Mouse (Mus musculus): ENCODE data around the gene Hmg20a.

Hmg20a gene

DNA sequence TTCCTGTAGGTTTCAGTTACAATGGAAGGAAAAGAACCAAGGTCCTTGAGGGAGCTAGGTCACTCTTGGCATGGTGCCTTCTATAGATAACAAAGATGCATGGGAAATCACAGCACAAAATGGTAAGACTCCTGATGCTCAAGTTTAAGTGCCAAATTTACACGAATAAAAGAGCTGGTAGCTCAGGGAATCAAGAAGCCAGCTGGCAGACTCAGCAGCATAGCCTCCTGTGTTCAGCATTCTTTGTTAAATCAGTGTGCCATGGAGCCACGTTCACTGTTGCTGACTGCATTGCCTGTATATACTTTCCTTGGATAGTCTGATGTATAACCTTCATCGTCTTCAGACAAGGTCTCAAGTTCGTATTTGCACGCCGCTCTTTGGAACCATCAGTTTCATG is 33.2 kb downstream of the Hmg20a start:
- DNase-seq = no peak

DNA sequence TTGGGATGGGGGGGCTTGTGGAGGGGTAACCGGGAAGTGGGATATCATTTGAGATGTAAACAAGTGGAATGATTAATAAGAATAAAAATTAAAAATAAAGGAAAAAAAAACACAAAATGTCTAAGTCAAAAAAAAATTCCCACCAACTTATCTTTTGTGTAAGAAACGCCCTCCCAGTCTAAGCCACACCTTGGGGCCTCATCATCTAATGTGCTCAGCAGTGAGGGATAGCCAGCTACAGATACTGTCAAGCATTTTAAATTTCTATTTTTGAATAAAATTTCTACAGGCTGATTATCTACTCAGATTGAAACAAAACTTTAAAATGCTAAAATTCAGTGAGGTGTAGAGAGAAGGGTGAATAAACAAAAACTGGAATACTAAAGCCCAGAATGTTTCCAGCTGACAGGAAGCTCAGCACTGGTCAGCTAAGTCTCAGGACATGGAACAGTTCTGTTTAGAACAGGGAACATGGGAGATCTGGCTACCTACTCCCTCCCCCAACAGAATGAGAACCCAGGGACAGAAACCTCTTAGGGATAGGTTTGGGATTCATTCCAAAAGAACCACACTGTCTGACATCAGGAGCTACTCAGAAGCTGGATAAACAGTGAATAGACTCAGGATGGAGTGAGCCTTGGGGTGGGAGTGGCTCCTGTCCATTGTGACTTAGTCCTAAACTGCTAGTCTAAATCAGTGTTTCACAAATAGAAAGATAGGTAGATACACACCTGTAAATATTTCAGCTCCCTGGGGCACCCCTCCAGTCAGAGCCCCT is 34.8 kb downstream of the Hmg20a start:
- DNase-seq = no peak

DNA sequence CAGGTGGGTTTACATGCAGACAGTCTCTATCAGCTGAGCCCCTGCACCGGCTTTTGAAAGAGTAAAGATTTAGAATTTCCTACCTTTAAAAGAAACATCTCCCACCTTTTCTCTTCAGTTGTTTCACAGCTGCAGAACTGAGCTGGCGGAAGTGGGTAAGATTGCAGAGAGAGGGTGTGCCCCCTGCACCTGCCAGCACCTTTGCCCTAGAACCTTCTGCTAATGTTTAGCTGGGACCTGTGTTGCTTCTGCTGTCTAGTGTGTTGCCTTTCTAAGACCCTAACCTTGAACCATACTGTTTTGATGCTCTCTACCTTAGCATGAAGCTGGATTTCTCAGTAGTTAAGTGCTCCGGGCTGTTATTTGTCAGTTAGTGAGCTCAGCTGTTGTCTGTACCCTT is 38.0 kb downstream of the Hmg20a start:
- DNase-seq = no peak

DNA sequence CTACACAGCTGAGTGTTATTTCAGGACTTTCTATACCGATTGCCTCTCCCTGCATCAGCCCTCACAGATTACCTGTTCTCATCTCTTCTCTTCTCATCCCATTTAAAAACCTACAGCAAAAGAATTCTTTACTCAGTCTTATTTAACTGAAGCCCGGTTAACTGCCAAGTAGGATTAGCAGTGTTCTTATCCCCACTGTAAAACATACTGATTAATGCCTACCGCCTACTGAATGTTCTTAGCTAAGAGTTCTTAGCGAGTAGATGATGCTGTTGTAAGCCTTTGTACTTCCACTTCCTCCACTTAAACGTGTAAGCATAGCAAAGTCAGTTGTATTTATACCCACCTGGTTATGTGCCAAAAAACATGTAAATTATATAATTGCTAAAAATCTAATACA is 42.6 kb downstream of the Hmg20a start:
- DNase-seq = no peak

DNA sequence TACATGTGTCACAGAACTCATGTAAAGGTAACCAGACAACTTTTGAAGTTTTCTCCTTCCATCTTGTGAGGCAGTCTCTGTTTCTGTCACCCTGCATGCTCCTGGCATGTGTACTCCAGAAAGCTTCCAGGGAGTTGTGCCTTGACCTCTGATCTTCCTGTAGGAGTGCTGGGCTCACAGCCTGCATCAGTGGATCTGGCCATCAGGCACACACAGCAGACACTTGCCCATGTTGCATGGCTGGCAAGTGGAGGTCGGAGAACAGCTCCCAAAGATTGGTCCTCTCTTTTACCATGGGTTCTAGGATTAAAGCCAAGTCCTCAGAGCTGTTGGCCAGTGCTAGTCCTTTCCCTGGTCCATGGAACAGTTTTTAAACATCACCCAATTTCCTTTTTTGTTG is 44.2 kb downstream of the Hmg20a start:
- no peak for DNase-seq

DNA sequence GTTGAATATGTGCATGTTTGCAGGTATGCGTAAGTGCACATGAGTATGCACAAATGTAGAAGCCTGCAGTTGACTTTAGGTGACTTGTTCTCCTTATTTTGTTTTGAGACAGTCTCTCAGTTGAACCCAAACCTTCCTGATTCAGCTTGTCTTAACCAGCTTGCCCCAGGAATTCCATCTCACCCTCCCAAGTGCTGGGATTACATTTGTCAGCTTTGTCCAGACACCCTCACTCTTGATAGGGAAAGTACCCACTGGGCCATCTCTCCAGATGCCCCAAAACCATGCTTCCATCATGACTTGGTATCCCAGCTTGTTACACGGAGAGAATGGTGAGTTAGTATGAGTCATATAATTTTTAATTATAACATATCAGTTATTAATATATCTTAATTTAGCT is 44.6 kb downstream of the Hmg20a start:
- no peak for DNase-seq

DNA sequence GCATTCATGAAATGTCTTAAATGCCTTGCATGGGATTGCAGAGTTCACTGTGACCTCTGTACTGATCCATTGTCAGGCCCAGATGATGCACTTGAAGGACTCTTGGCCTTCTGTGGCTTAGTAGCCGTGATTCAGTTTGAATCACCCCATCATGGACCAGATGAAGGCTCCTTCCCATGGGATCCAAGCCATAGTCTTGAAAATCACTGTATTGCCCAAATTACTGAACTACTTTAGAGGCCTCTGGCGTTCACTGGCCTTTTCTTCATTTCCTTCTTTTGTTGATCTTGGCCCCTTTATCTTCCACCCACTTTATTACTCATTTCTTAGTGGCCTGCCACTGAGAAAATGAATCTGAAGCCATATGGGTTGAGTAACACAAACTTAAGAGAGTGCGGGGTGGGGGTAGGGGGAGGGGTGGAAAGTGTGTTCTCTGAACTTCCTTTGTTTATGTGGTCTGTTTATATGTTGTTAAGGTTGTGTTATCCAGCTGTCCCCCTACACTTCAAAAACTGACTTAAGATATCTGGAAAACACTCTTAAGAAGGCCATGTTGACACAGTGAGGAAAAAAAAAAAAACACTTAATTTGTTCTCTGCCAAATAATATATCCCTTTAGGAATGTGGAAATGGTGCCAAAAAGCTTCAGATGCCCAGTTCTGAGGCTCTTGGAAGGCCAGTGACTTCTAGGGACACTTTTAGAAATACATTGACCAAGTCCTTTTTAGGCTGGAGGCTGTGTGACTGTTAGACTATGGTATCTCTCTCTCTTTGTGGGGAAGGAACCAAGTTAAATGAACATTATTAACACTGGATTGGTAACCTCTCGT is 45.5 kb downstream of the Hmg20a start:
- DNase-seq = no peak

DNA sequence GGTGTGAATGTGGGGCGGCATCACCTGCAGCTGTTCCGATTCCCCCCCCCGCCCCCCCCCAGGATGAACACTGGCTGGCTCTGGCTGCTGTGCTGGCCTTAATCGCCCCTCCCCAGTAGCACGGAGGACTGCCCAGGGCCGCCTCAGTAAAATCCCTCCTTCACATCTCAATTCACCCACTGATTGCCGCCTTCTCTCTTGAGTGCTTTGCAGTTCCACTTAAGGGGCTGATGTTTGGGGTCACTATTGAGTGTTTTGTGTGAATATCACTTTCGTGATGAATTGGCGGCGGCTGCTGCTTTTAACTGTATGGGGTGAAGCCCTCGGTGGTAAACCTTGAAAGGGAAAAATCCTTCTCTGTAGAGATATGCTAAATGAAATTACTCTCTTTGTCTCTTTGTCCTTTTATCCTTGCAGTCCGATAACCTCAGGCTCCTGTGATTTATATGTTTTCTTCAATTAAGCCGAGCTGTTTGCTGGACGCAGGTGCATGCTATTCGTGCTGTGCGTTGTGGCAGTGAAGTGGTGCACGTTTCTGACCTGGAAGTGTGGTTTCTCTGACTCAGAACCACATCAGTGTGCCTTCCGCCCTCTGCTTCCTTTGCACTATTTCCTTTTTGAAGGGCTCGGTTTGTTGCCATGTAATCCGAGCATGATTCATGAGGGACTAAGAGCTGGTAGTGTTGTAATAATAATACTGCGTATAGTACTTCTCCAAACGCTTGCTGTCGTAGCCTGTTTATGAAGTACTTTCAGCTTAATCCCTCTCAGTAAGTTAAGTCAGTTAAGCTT is 46.6 kb downstream of the Hmg20a start:
- DNase-seq = peak; percentile 28 to 30

DNA sequence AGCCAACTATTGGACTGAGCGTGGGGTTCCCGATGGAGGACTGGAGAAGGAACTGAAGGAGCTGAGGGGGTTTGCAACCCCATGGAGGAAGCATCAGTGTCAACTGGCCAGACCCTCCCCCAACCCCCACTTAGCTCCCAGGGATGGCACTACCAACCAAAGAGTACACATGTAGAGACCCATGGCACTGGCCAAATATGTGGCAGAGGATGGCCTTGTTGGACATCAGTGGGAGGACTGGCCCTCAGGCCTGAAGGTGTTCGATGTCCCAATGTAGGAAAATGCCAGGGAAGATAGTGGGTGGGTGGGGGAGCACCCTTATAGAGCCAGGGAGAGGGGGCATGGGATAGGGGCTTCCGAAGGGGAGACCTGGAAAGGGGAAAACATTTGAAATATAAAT is 47.8 kb downstream of the Hmg20a start:
- DNase-seq = no peak

DNA sequence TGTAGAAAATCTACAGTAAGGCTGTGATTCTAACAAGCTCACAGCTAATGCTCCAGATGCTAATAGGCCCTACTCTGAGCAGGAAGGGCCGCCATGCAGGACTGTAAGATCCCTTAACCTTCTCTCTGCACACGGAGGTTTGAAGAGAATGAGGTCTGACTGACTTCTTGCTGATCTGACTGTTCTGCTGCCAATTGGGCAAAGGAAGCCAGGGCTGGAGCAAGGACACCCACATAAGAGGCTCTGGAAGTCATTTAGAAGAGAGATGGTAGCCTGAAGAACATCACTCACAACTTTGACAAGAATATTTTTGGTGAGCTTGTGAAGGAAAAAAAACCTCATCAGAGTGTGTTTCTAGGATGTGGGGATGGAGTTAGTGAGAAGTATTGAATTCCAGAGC is 51.2 kb downstream of the Hmg20a start:
- DNase-seq = no peak

DNA sequence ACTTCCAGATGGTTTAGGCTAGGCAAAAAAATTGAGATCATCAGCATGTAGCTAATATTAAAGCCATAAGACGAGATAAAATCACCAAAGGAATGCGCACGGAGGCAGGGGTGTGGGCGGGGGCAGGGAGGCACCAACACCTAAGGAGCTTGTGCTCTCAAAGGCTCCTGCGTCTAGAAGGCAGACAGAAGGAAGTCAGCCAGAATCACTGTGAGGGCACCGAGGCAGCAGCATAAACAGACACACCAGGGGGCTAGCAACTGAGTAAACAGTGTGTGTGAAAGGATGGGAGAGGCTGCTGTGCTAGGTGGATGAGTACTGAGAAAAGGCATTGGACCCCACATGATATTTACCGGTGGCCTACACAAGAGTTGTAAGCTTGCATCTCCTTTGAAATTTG is 51.9 kb downstream of the Hmg20a start:
- DNase-seq = no peak

DNA sequence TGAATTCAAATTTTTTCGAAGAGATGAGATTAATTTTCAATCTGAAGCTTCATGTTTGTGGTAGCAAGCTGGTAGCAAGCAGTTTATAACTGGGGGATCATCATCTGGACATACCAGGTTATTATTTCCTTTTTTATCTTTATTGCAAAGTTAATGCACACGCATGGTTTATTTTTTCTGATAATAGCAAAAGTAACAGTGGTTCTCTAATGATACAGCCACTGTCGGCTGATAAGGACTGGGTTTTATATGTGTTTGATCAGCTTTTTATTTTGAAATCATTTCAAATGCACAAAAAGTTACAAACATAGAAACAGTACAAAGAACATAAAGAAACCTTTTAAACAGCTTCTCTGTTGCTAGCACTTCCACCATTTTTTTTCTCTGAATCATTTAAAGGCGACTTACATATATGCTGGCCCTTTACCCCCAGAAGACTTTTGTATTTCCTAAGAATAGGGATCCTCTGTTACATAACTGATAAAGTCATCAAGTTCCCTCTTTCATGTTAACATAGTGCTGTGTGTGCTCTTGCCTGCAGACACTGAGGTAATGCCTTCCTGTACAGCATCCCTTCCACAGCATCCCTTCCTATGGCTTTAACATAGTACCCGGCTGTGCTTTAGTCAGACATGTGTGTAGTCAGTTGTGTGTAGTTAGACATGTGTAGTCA is 60.7 kb downstream of the Hmg20a start:
- DNase-seq = no peak

DNA sequence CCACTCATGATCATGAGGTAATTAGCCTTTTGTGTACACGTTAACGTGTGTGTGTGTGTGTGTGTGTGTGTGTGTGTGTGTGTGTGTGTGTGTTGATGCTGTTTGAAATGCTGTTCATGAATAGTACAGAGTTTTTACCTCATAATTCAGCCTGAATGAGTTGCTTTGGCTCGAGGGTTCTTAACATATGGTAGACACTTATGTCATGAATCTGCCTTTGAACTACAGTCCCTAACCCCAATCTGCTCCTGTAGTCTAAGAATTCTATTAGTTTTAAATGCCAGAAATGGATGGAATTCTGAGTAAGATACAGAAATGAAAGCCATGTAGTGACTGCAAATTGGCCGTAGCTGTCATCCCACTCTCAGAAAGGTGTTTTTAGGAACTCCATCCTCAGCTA is 64.2 kb downstream of the Hmg20a start:
- DNase-seq = no peak

DNA sequence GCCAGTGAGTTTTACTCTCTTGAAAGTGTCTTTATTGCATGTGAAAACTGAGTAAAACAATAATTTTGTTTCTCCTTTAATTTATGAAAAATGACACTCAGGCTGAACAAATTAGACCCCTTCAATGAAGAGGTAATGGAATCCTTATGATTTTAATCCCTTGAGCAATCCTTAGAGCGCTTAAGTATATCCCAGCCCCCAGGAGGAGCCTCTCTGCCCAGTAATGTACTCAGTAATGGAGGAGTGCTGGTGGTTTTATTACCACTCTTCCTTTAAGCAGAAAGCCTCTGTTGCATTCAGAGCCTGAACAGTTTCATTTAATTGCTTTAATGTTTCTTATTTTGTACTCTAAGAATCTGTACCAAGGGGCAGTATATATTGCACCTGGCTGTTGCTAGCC is 67.0 kb downstream of the Hmg20a start:
- no peak for DNase-seq

DNA sequence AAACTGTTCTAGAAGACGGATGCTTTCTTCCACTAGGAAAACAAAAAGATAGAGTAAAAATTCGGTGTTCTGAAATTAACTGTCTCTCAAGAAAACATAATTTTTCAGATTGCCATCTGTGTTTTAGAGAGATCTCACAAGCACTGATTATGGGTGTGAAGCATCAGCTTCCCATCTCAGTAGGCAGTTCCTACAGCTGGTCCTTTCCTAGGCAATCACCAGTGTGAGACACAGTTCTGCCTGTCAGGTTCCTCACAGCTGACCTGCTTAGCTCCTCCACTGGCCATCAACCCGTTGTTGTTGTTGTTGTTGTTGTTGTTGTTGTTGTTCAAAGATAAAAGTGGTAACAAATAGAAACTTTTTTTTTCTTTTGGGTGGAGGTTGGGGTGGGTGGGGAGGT is 67.7 kb downstream of the Hmg20a start:
- no peak for DNase-seq

DNA sequence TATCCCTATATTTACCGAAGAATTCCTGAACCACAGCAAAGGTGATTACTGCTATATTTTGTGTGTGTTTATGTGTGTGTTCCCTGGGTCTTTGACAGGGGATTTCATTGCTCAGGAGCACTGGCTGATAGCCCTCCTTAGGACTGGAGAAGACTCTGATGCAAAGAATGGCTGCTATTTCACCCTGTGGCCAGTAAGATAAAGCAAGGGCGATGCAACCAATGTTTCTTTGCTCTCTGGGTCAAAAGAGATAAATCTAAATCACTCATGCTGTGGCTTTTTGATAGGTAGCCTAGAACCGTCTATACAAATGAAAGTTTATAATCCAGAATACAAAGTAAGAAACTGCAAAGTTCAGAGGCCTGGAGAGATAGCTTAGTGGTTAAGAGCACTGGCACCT is 69.2 kb downstream of the Hmg20a start:
- DNase-seq = no peak

DNA sequence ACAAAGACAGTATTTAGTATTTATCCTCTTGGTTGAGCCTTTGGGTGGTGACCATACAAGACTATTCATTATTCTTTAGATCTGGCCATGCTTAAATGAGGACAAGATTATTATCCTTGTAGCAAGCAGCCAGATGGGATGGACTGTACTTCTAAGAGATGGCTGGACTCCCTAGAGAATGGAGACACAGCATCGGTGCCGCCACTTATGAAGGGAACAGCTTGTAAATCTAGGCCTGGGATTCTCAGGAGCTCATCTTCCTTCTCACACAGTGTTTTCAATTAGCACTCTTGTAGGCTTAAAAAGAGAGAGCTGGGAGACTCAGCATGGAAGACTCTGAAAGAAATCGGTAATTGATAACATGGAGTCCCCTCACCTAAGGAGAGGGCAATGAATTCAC is 74.0 kb downstream of the Hmg20a start:
- DNase-seq = no peak

DNA sequence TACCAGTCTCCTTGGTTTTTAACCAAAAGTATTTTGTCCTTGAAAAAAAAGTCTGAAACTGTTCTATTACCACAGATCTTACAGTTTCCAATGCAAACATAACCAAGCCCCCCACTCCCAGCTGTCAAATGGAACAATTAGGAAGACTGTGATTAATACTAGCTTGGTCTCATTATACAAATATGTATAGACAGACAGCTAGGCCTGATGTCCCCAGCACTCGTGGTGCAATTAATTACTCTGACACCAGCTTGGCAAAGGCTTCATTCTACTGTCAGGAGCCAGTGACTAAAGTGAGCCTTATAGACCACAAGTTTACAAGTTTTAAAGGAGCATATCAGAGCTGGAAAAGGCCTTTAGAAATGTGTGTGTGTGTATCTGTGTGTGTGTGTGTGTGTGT is 74.5 kb downstream of the Hmg20a start:
- DNase-seq = no peak

DNA sequence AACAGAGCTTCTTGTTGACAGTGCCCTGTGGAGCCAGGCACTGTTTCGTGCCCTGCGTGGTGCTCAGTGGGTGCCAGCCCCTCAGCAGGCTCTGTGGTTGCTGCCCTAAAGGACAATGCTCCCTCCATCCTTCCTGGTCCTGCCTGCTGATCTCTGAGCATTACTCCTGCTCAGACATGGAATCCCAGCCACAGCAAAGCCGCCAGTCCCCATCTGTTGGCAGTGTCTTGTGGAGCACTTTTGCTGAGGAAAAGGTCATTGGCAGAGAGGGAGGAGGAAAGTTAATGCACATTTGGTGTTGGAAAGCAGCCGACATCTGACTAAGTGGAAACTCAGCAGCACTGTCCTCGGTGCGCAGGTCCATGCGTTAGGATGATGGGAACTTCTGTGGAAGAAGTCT is 76.7 kb downstream of the Hmg20a start:
- DNase-seq = no peak

DNA sequence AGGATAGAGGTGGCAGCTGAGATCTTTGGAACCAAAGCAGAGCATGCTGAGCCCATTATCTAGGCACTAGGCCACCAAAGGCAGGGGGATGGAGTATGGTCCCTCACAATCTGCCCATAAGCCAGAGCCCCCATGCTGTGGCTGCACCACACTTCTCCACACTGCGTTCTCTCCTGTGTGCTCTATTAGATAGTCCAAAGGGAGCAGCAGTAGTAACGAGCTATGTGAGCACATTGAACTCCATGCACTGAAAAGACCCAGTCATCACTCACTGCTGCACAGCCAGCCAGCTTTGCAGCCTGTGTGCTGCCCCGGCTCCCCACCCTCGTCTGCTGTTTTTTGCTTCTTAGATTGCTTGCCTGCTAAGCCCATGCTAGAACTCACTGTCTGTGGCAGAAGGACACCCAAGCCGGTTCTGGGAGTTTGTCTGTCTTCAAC is 77.4 kb downstream of the Hmg20a start:
- DNase-seq = no peak

DNA sequence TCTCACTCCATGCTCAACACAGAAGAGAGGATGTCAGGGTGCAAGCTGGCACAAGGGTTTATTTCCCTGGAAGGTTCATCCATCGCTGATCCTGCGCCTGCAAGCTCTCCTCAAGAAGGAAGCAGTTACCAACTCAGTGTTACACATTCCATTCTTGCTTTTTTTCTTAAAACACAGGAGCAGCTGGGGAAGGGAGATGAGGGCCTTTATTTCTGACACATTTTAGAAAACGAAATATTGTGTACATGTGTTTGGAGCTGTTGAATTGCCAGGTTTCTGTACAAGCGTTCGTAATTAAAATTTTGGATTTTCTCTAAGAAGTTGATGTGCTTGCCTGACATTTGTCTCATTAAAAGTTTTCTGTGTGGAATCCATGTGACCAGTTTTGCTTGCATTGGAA is 78.2 kb downstream of the Hmg20a start:
- DNase-seq = no peak

DNA sequence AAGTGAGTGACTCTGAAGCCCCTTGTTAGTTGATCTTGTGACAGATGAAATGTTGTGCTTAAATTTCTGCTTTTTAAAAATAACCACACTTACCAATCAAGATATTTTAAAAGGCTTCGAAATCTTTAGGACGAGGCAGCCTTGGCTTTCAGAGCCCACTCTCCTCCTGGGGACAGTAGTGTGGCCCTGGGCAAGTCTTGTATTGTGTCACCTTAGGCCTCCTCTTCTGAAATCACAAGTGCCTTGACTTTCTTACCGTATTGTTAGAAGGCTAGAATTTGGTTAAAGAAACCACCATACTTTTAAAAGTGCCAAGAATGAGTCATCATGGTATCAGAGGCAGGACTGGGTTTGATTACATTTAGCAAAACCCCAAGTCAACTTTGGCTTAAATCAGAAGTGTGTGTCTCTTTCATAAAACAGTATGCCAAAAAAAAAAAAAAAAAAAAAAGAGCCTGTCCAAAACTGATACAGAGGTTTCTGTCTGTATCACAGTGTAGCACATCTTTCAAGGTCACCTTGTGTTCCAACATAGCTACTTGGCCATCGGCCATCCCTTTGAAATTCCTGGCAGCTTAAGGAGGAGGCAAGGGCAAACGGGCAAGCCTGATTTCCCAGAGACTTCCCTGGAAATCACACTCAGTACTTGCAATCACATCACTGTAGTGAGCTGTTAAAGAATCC is 78.9 kb downstream of the Hmg20a start:
- DNase-seq = no peak
